Mouse (Mus musculus) cerebellum, postnatal 4 days (tissue): ENCODE data around the gene Prr7.

ENCODE experiments used
- DNase-seq, 2 experiments: peaks; one replicate each; pipeline ENCODE4 v3.0.0; 2022; ENCODE audit warnings: low spot score in 2 of 2, mixed read lengths in 1 of 2

Gene Prr7

GRCm38 (mm10) chr13:55506697-55507096 lies 42.6 kb downstream of the Prr7 start:
- DNase-seq: peak in 1 of 2 experiments; percentile 36

- no peak for DNase-seq
Observed at GRCm38 (mm10) chr13:55507877-55508276, 43.8 kb downstream of the Prr7 start.

- DNase-seq: no peak
Observed at GRCm38 (mm10) chr13:55508531-55508930, 44.5 kb downstream of the Prr7 start.

GRCm38 (mm10) chr13:55510332-55510667 lies 46.2 kb downstream of the Prr7 start:
- DNase-seq: no peak

GRCm38 (mm10) chr13:55510668-55511491 lies 46.8 kb downstream of the Prr7 start:
- DNase-seq: peak in 1 of 2 experiments; percentile 47

- DNase-seq: no peak
Observed at GRCm38 (mm10) chr13:55511492-55511861, 47.4 kb downstream of the Prr7 start.

GRCm38 (mm10) chr13:55512379-55513031 lies 48.4 kb downstream of the Prr7 start:
- DNase-seq: peak; percentile 25 to 35

- peak; percentile 82 to 85 for DNase-seq
Observed at GRCm38 (mm10) chr13:55513111-55513748, 49.2 kb downstream of the Prr7 start, which contains the start of gene Pdlim7. Pdlim7 (minus strand) TSS chr13:55513676.

- no peak for DNase-seq
Observed at GRCm38 (mm10) chr13:55513828-55514227, 49.8 kb downstream of the Prr7 start.

GRCm38 (mm10) chr13:55516955-55517354 lies 52.9 kb downstream of the Prr7 start:
- peak; percentile 88 to 92 for DNase-seq

GRCm38 (mm10) chr13:55519606-55520005 lies 55.5 kb downstream of the Prr7 start:
- DNase-seq: no peak

GRCm38 (mm10) chr13:55522730-55523129 lies 58.7 kb downstream of the Prr7 start:
- DNase-seq: no peak
